Mouse (Mus musculus): ENCODE measurements around the gene Lrrc63. TPM values are rescaled to one million over a fixed set of nuclear protein-coding genes. Genes with fewer than 3 reads are reported as not detected.
"Not testable (repeated sequence)": the region's sequence is repeated elsewhere in the genome, so short reads cannot be mapped to it uniquely, and the experiment has no call there.

Lrrc63 gene
- polyA plus RNA-seq, 1 experiment from 2014 or later, result not detected

GRCm38 (mm10) chr14:75148229-75148628, 17.5 kb upstream of the Lrrc63 start:
- Histone ChIP-seq H3K27me3 (ENCODE audit: control insufficient read depth, insufficient read depth, low read length) (no peaks in the 10 kb centered on the region), H3K9me3 (ENCODE audit: control insufficient read depth, low read length) (no peaks in the 10 kb centered on the region), H3K36me3 (replicated peaks; ENCODE audit: control insufficient read depth, insufficient read depth) (no peaks in the 10 kb centered on the region), H3K9ac (no peak overlapping the region), H3K4me3 (replicated peaks; ENCODE audit: low read length) (no peak overlapping the region), H3K27ac (no peak overlapping the region), H3K4me1 (replicated peaks; ENCODE audit: control insufficient read depth, insufficient read depth, low read length) (no peaks in the 10 kb centered on the region), H3K4me2 (replicated peaks) (no peak overlapping the region)
- DNase-seq (ENCODE audit: low spot score), result no peak
- WGBS, result 82% methylated on average over 9 of the region's 9 CpGs
- no peak for ATAC-seq (ENCODE audit: low FRiP score)

GRCm38 (mm10) chr14:75147706-75148105, 17.0 kb upstream of the Lrrc63 start:
- not testable (repeated sequence) for H3K4me3 ChIP-seq (replicated peaks; ENCODE audit: low read length); H3K27ac ChIP-seq; DNase-seq (ENCODE audit: low spot score); H3K9me3 ChIP-seq (ENCODE audit: control insufficient read depth, low read length); ATAC-seq (ENCODE audit: low FRiP score); H3K36me3 ChIP-seq (replicated peaks; ENCODE audit: control insufficient read depth, insufficient read depth); H3K27me3 ChIP-seq (ENCODE audit: control insufficient read depth, insufficient read depth, low read length); H3K4me2 ChIP-seq (replicated peaks); H3K9ac ChIP-seq; H3K4me1 ChIP-seq (replicated peaks; ENCODE audit: control insufficient read depth, insufficient read depth, low read length)
- WGBS, result 90% methylated on average over 2 of the region's 2 CpGs

- Histone ChIP-seq H3K4me3 (replicated peaks; ENCODE audit: low read length) (no peak overlapping the region), H3K9me3 (ENCODE audit: control insufficient read depth, low read length) (no peaks in the 10 kb centered on the region), H3K9ac (no peak overlapping the region), H3K4me1 (replicated peaks; ENCODE audit: control insufficient read depth, insufficient read depth, low read length) (no peaks in the 10 kb centered on the region), H3K36me3 (replicated peaks; ENCODE audit: control insufficient read depth, insufficient read depth) (no peaks in the 10 kb centered on the region), H3K4me2 (replicated peaks) (no peak overlapping the region), H3K27ac (no peak overlapping the region), H3K27me3 (ENCODE audit: control insufficient read depth, insufficient read depth, low read length) (no peaks in the 10 kb centered on the region)
- WGBS, result 90% methylated on average over 2 of the region's 2 CpGs
- ATAC-seq (ENCODE audit: low FRiP score) (no peak), DNase-seq (ENCODE audit: low spot score) (no peak)
These were observed 8.5 kb upstream of the Lrrc63 start for GRCm38 (mm10) chr14:75139225-75139624.

GRCm38 (mm10) chr14:75138503-75138902, 7.8 kb upstream of the Lrrc63 start:
- H3K9me3 ChIP-seq (ENCODE audit: control insufficient read depth, low read length), result no peaks in the 10 kb centered on the region
- H3K27me3 ChIP-seq (ENCODE audit: control insufficient read depth, insufficient read depth, low read length), result no peaks in the 10 kb centered on the region
- DNase-seq (ENCODE audit: low spot score) (no peak), ATAC-seq (ENCODE audit: low FRiP score) (no peak)
- H3K36me3 ChIP-seq (replicated peaks; ENCODE audit: control insufficient read depth, insufficient read depth), result no peaks in the 10 kb centered on the region
- no peaks in the 10 kb centered on the region for H3K4me1 ChIP-seq (replicated peaks; ENCODE audit: control insufficient read depth, insufficient read depth, low read length)
- no peak overlapping the region for H3K4me2 ChIP-seq (replicated peaks)
- no peak overlapping the region for H3K4me3 ChIP-seq (replicated peaks; ENCODE audit: low read length)
- no peak overlapping the region for H3K9ac ChIP-seq
- WGBS, result 86% methylated on average over 10 of the region's 10 CpGs
- no peak overlapping the region for H3K27ac ChIP-seq

- no peak for ATAC-seq (ENCODE audit: low FRiP score)
- H3K4me2 ChIP-seq (replicated peaks), result no peak overlapping the region; the same call in 1 of the 2 replicates
These were observed 5.7 kb upstream of the Lrrc63 start for GRCm38 (mm10) chr14:75136119-75136966.

GRCm38 (mm10) chr14:75131324-75131935, 749 bp upstream of the Lrrc63 start:
- H3K9ac ChIP-seq, result peak overlapping the region; percentile 62; the same call in 1 of the 2 replicates
- H3K4me3 ChIP-seq (replicated peaks; ENCODE audit: low read length), result peak overlapping the region; percentile 62
- H3K4me1 ChIP-seq (replicated peaks; ENCODE audit: control insufficient read depth, insufficient read depth, low read length), result peaks cover 7% of the 10 kb centered on the region
- peak; percentile 32 for DNase-seq (ENCODE audit: low spot score)
- 6% methylated on average over 12 of the region's 12 CpGs for WGBS
- H3K27me3 ChIP-seq (ENCODE audit: control insufficient read depth, insufficient read depth, low read length), result no peaks in the 10 kb centered on the region
- no peak for ATAC-seq (ENCODE audit: low FRiP score)
- no peaks in the 10 kb centered on the region for H3K36me3 ChIP-seq (replicated peaks; ENCODE audit: control insufficient read depth, insufficient read depth)
- H3K27ac ChIP-seq, result no peak overlapping the region
- H3K9me3 ChIP-seq (ENCODE audit: control insufficient read depth, low read length), result no peaks in the 10 kb centered on the region
- H3K4me2 ChIP-seq (replicated peaks), result peak overlapping the region; percentile 93

More at GRCm38 (mm10) chr14:75136119-75136966, 5.7 kb upstream of the Lrrc63 start:
- no peak overlapping the region for H3K9ac ChIP-seq
- no peaks in the 10 kb centered on the region for H3K9me3 ChIP-seq (ENCODE audit: control insufficient read depth, low read length)
- H3K36me3 ChIP-seq (replicated peaks; ENCODE audit: control insufficient read depth, insufficient read depth), result no peaks in the 10 kb centered on the region
- H3K27me3 ChIP-seq (ENCODE audit: control insufficient read depth, insufficient read depth, low read length), result no peaks in the 10 kb centered on the region
- no peak overlapping the region for H3K4me3 ChIP-seq (replicated peaks; ENCODE audit: low read length)
- H3K4me1 ChIP-seq (replicated peaks; ENCODE audit: control insufficient read depth, insufficient read depth, low read length), result no peaks in the 10 kb centered on the region
- no peak for DNase-seq (ENCODE audit: low spot score)
- H3K27ac ChIP-seq, result no peak overlapping the region
- WGBS, result 80% methylated on average over 25 of the region's 25 CpGs

- Histone ChIP-seq H3K4me3 (replicated peaks; ENCODE audit: low read length) (no peak overlapping the region), H3K36me3 (replicated peaks; ENCODE audit: control insufficient read depth, insufficient read depth) (no peaks in the 10 kb centered on the region), H3K9ac (no peak overlapping the region), H3K4me2 (replicated peaks) (no peak overlapping the region), H3K9me3 (ENCODE audit: control insufficient read depth, low read length) (no peaks in the 10 kb centered on the region), H3K27ac (no peak overlapping the region), H3K4me1 (replicated peaks; ENCODE audit: control insufficient read depth, insufficient read depth, low read length) (no peaks in the 10 kb centered on the region), H3K27me3 (ENCODE audit: control insufficient read depth, insufficient read depth, low read length) (no peaks in the 10 kb centered on the region)
- ATAC-seq (ENCODE audit: low FRiP score) (no peak), DNase-seq (ENCODE audit: low spot score) (no peak)
- 95% methylated on average over 8 of the region's 8 CpGs for WGBS
These were observed 9.0 kb downstream of the Lrrc63 start for GRCm38 (mm10) chr14:75121658-75122057.

GRCm38 (mm10) chr14:75102956-75103355, 27.7 kb downstream of the Lrrc63 start:
- DNase-seq (ENCODE audit: low spot score), result no peak
- H3K27me3 ChIP-seq (ENCODE audit: control insufficient read depth, insufficient read depth, low read length), result no peaks in the 10 kb centered on the region
- WGBS, result 91% methylated on average over 5 of the region's 5 CpGs
- ATAC-seq (ENCODE audit: low FRiP score), result no peak
- H3K4me2 ChIP-seq (replicated peaks), result no peak overlapping the region
- no peak overlapping the region for H3K4me3 ChIP-seq (replicated peaks; ENCODE audit: low read length)
- no peak overlapping the region for H3K9ac ChIP-seq
- no peak overlapping the region for H3K27ac ChIP-seq
- H3K9me3 ChIP-seq (ENCODE audit: control insufficient read depth, low read length), result peaks cover 7% of the 10 kb centered on the region; the same call in 1 of the 2 replicates
- H3K36me3 ChIP-seq (replicated peaks; ENCODE audit: control insufficient read depth, insufficient read depth), result no peaks in the 10 kb centered on the region
- H3K4me1 ChIP-seq (replicated peaks; ENCODE audit: control insufficient read depth, insufficient read depth, low read length), result no peaks in the 10 kb centered on the region

GRCm38 (mm10) chr14:75077946-75078345, 52.7 kb downstream of the Lrrc63 start:
- Histone ChIP-seq H3K9ac (no peak overlapping the region), H3K27ac (no peak overlapping the region), H3K4me1 (replicated peaks; ENCODE audit: control insufficient read depth, insufficient read depth, low read length) (no peaks in the 10 kb centered on the region), H3K4me2 (replicated peaks) (no peak overlapping the region), H3K4me3 (replicated peaks; ENCODE audit: low read length) (no peak overlapping the region), H3K9me3 (ENCODE audit: control insufficient read depth, low read length) (no peaks in the 10 kb centered on the region), H3K36me3 (replicated peaks; ENCODE audit: control insufficient read depth, insufficient read depth) (no peaks in the 10 kb centered on the region), H3K27me3 (ENCODE audit: control insufficient read depth, insufficient read depth, low read length) (no peaks in the 10 kb centered on the region)
- WGBS, result 64% methylated on average over 6 of the region's 6 CpGs
- ATAC-seq (ENCODE audit: low FRiP score) (no peak), DNase-seq (ENCODE audit: low spot score) (no peak)
